Mouse (Mus musculus) heart, embryonic 16.5 days (tissue): ENCODE results near the gene Ighmbp2. TPM values are rescaled to one million over a fixed set of nuclear protein-coding genes. Genes with fewer than 3 reads are reported as not detected.

Source experiments
- ATAC-seq: fragments of 200-750 bp; cut with Nextera tagmentation; replicated peaks from 2 replicates; pipeline ENCODE4 v1.8.0; 2017; ENCODE audit warnings: moderate number of reproducible peaks; ENCODE audit not compliant: insufficient read depth, low FRiP score; ENCODE audit errors: extremely low read depth
- H3K27ac ChIP-seq: fragments of 300-500 bp; sonication (generic); 2 replicates; pipeline ENCODE4 v1.5.1; 2014; ENCODE audit warnings: mild to moderate bottlenecking, low read length, control low read depth, moderate library complexity
- H3K27me3 ChIP-seq: fragments of 300-500 bp; sonication (generic); 2 replicates; pipeline ENCODE4 v1.6.1; 2014; ENCODE audit warnings: low read length, mixed read lengths; ENCODE audit not compliant: control insufficient read depth, insufficient read depth
- H3K36me3 ChIP-seq: fragments of 300-500 bp; sonication (generic); 2 replicates; pipeline ENCODE4 v1.6.1; 2014; ENCODE audit not compliant: control insufficient read depth, insufficient read depth
- H3K4me1 ChIP-seq: fragments of 300-500 bp; sonication (generic); 2 replicates; pipeline ENCODE4 v1.6.1; 2014; ENCODE audit warnings: low read length, mixed read lengths; ENCODE audit not compliant: control insufficient read depth, insufficient read depth
- H3K4me2 ChIP-seq: fragments of 300-500 bp; sonication (generic); 2 replicates; pipeline ENCODE4 v1.6.1; 2014; ENCODE audit warnings: low read depth, mild to moderate bottlenecking, control low read depth, low read length
- H3K4me3 ChIP-seq: fragments of 300-500 bp; sonication (generic); 2 replicates; pipeline ENCODE4 v1.5.1; 2014; ENCODE audit warnings: mild to moderate bottlenecking, control low read depth, low read length
- H3K9ac ChIP-seq: fragments of 300-500 bp; sonication (generic); 2 replicates; pipeline ENCODE4 v1.6.1; 2014; ENCODE audit warnings: low read length, control low read depth
- H3K9me3 ChIP-seq: fragments of 300-500 bp; sonication (generic); replicated peaks from 2 replicates; pipeline ENCODE4 v1.6.1; 2016; ENCODE audit warnings: low read length; ENCODE audit not compliant: control insufficient read depth
- WGBS: fragments of 180-500 bp; shearing (Covaris S2); extraction: QIAGEN DNeasy Blood & Tissue Kit; methylation state at CpG from one replicate; pipeline ENCODE4 v1.1.7; 2014; 5-methylcytosine and 5-hydroxymethylcytosine counted together
- polyA plus RNA-seq: library from polyadenylated mRNA; unstranded; fragments of >200 nt; fragmentation: Nextera tagmentation; extraction: Ambion mirVana; gene quantifications from 2 replicates; pipeline ENCODE4 v1.2.1, GENCODE M21; 2015

The Ighmbp2 gene
- polyA plus RNA-seq, 1 experiment from 2014 or later, result 6.2 TPM

GRCm38 (mm10) chr19:3322261-3322969 lies 39.6 kb upstream of the Ighmbp2 start, which contains the start of gene Cpt1a:
TSS of gene Cpt1a (plus strand) at chr19:3322334.
- WGBS, result 2% methylated on average over 26 of the region's 26 CpGs
- peak within 1 kb of the TSS; percentile 99 for H3K27ac ChIP-seq
- H3K4me3 ChIP-seq, result peak within 1 kb of the TSS; percentile 86
- peak within 1 kb of the TSS; percentile 87 for H3K9ac ChIP-seq
- no peaks in the 10 kb centered on the region for H3K27me3 ChIP-seq
- H3K36me3 ChIP-seq, result no peaks in the 10 kb centered on the region
- H3K4me2 ChIP-seq, result peak within 1 kb of the TSS; percentile 93
- H3K9me3 ChIP-seq, result 0 out of 2 replicates have a peak, but pooled peaks cover 2% of the 10 kb centered on the region
- peaks cover 24% of the 10 kb centered on the region for H3K4me1 ChIP-seq
- peak; percentile 7; the same call in 1 of the 2 replicates for ATAC-seq

- WGBS, result 3% methylated on average over 11 of the region's 11 CpGs
- Histone ChIP-seq H3K9me3 (0 out of 2 replicates have a peak, but pooled peaks cover 2% of the 10 kb centered on the region), H3K36me3 (no peaks in the 10 kb centered on the region), H3K27ac (peak overlapping the region; percentile 74), H3K9ac (peak overlapping the region; percentile 87), H3K4me1 (peaks cover 22% of the 10 kb centered on the region), H3K4me2 (peak overlapping the region; percentile 93), H3K27me3 (no peaks in the 10 kb centered on the region), H3K4me3 (peak overlapping the region; percentile 86)
- peak; percentile 21; the same call in 1 of the 2 replicates for ATAC-seq
Measured at GRCm38 (mm10) chr19:3321617-3322016, 38.8 kb upstream of the Ighmbp2 start.

- peaks cover 14% of the 10 kb centered on the region for H3K4me1 ChIP-seq
- no peak overlapping the region for H3K9ac ChIP-seq
- no peak overlapping the region for H3K4me2 ChIP-seq
- 0 out of 2 replicates have a peak, but pooled peaks cover 2% of the 10 kb centered on the region for H3K9me3 ChIP-seq
- no peaks in the 10 kb centered on the region for H3K36me3 ChIP-seq
- no peak overlapping the region for H3K4me3 ChIP-seq
- no peaks in the 10 kb centered on the region for H3K27me3 ChIP-seq
- ATAC-seq, result no peak
- no peak overlapping the region for H3K27ac ChIP-seq
- 80% methylated on average over 3 of the region's 3 CpGs for WGBS
Measured at GRCm38 (mm10) chr19:3320801-3321200, 38.0 kb upstream of the Ighmbp2 start.

- WGBS, result 75% methylated on average over 7 of the region's 7 CpGs
- no peaks in the 10 kb centered on the region for H3K27me3 ChIP-seq
- H3K27ac ChIP-seq, result no peak overlapping the region
- H3K4me3 ChIP-seq, result no peak overlapping the region
- no peak overlapping the region for H3K9ac ChIP-seq
- H3K4me2 ChIP-seq, result no peak overlapping the region
- no peak for ATAC-seq
- H3K4me1 ChIP-seq, result peaks cover 12% of the 10 kb centered on the region
- H3K36me3 ChIP-seq, result no peaks in the 10 kb centered on the region
- 0 out of 2 replicates have a peak, but pooled peaks cover 2% of the 10 kb centered on the region for H3K9me3 ChIP-seq
Measured at GRCm38 (mm10) chr19:3320086-3320485, 37.3 kb upstream of the Ighmbp2 start.

GRCm38 (mm10) chr19:3319341-3319740 lies 36.5 kb upstream of the Ighmbp2 start:
- ATAC-seq, result no peak
- peaks cover 12% of the 10 kb centered on the region for H3K4me1 ChIP-seq
- no peak overlapping the region for H3K9ac ChIP-seq
- 0 out of 2 replicates have a peak, but pooled peaks cover 2% of the 10 kb centered on the region for H3K9me3 ChIP-seq
- H3K27ac ChIP-seq, result no peak overlapping the region
- no peaks in the 10 kb centered on the region for H3K27me3 ChIP-seq
- no peak overlapping the region for H3K4me2 ChIP-seq
- no peak overlapping the region for H3K4me3 ChIP-seq
- H3K36me3 ChIP-seq, result no peaks in the 10 kb centered on the region
- 67% methylated on average over 2 of the region's 2 CpGs for WGBS

GRCm38 (mm10) chr19:3307175-3307949 lies 24.5 kb upstream of the Ighmbp2 start:
- H3K4me3 ChIP-seq, result no peak overlapping the region
- 49% methylated on average over 16 of the region's 16 CpGs for WGBS
- ATAC-seq, result no peak

GRCm38 (mm10) chr19:3304017-3304416 lies 21.2 kb upstream of the Ighmbp2 start:
- WGBS, result 65% methylated on average over 4 of the region's 4 CpGs
- ATAC-seq, result no peak
- no peaks in the 10 kb centered on the region for H3K9me3 ChIP-seq

More at GRCm38 (mm10) chr19:3307175-3307949, 24.5 kb upstream of the Ighmbp2 start:
- no peak overlapping the region for H3K27ac ChIP-seq
- no peaks in the 10 kb centered on the region for H3K36me3 ChIP-seq
- no peak overlapping the region for H3K9ac ChIP-seq
- H3K27me3 ChIP-seq, result no peaks in the 10 kb centered on the region
- H3K4me2 ChIP-seq, result no peak overlapping the region
- no peaks in the 10 kb centered on the region for H3K9me3 ChIP-seq
- H3K4me1 ChIP-seq, result no peaks in the 10 kb centered on the region

GRCm38 (mm10) chr19:3297775-3298174 lies 15.0 kb upstream of the Ighmbp2 start:
- Histone ChIP-seq H3K9me3 (no peaks in the 10 kb centered on the region), H3K4me1 (no peaks in the 10 kb centered on the region), H3K9ac (no peak overlapping the region), H3K4me3 (no peak overlapping the region), H3K4me2 (no peak overlapping the region), H3K36me3 (peaks cover 1% of the 10 kb centered on the region; the same call in 1 of the 2 replicates), H3K27ac (no peak overlapping the region), H3K27me3 (no peaks in the 10 kb centered on the region)
- ATAC-seq, result no peak
- WGBS, result 78% methylated on average over 7 of the region's 7 CpGs

More at GRCm38 (mm10) chr19:3304017-3304416, 21.2 kb upstream of the Ighmbp2 start:
- H3K4me3 ChIP-seq, result no peak overlapping the region
- no peaks in the 10 kb centered on the region for H3K36me3 ChIP-seq
- no peaks in the 10 kb centered on the region for H3K4me1 ChIP-seq
- H3K4me2 ChIP-seq, result no peak overlapping the region
- H3K9ac ChIP-seq, result no peak overlapping the region
- H3K27me3 ChIP-seq, result no peaks in the 10 kb centered on the region
- H3K27ac ChIP-seq, result no peak overlapping the region

GRCm38 (mm10) chr19:3297034-3297433 lies 14.2 kb upstream of the Ighmbp2 start:
- peaks cover 3% of the 10 kb centered on the region; the same call in 1 of the 2 replicates for H3K36me3 ChIP-seq
- H3K4me3 ChIP-seq, result no peak overlapping the region
- no peaks in the 10 kb centered on the region for H3K27me3 ChIP-seq
- H3K4me2 ChIP-seq, result no peak overlapping the region
- H3K27ac ChIP-seq, result no peak overlapping the region
- H3K9me3 ChIP-seq, result no peaks in the 10 kb centered on the region
- no peak overlapping the region for H3K9ac ChIP-seq
- no peak for ATAC-seq
- no peaks in the 10 kb centered on the region for H3K4me1 ChIP-seq
